Mouse (Mus musculus): ENCODE measurements at regions not wholly inside any gene's neighbourhood (a gene's known extent, or its start where the extent isn't known, plus 50 kb on each side); places are given as distances from the start of the nearest gene placed in this dataset.

- TF ChIP-seq CTCF (IDR thresholded peaks at IDR 0.05; ENCODE audit: low read depth) (no peak), EP300 (IDR thresholded peaks at IDR 0.05; ENCODE audit: low read depth) (no peak; the same call in 1 of the 2 replicates)
Observed at GRCm38 (mm10) chr13:16211482-16211881, 199.8 kb downstream of the Inhba start.
